Mouse (Mus musculus): ENCODE results near the gene 2310007B03Rik. TPM values are rescaled to one million over a fixed set of nuclear protein-coding genes. Genes with fewer than 3 reads are reported as not detected.

2310007B03Rik gene
- total RNA-seq, 1 experiment from 2014 or later = not detected

- no peak for ATAC-seq (replicated peaks; ENCODE audit: insufficient number of reproducible peaks, low FRiP score, low TSS enrichment, poor library complexity, severe bottlenecking)
Observed at GRCm38 (mm10) chr1:93123179-93123854, 37.4 kb downstream of the 2310007B03Rik start.

DNA sequence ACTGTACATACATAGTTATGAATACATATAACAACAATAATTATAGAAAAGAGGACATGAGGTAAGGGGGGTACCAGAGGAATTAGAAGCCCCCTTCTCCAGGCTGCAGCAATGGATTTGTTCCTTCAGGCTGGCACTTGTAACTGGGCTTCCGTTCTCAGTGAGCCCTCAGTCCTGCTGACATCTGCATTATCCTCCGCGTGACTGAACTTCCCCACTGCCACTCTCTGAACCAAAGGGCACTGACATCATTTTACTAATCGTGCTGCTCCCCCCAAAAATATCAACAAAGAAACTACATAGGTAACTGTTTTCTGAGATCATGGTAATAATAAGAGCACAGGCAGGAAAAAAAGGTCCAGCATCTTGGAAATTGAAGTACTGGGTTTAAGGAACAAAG, 41.9 kb downstream of the 2310007B03Rik start:
- no peak for ATAC-seq (replicated peaks; ENCODE audit: insufficient number of reproducible peaks, low FRiP score, low TSS enrichment, poor library complexity, severe bottlenecking)

GRCm38 (mm10) chr1:93115471-93115870, 45.3 kb downstream of the 2310007B03Rik start:
- no peak for ATAC-seq (replicated peaks; ENCODE audit: insufficient number of reproducible peaks, low FRiP score, low TSS enrichment, poor library complexity, severe bottlenecking)

- ATAC-seq (replicated peaks; ENCODE audit: insufficient number of reproducible peaks, low FRiP score, low TSS enrichment, poor library complexity, severe bottlenecking) = no peak
Observed at GRCm38 (mm10) chr1:93114713-93115463, 45.9 kb downstream of the 2310007B03Rik start.

DNA sequence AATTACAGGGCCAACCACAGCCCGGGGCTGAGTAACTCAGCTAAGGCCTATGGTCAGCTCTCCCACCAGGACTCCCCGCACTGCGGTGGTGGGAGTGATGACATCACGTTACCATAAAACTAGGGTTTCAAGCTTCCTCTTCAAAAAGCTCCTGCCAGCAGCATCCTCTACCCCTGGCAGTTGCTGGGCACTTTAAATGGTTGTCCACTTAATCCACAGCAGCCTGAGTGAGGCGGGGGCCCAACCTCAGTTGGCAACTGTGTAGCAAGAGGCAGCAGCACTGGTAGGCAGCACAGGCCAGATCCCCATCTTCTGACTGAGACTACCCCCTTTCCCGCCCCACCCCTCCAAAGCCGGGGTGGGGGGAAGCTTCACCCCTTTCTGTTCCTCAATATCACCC, 58.0 kb downstream of the 2310007B03Rik start:
- ATAC-seq (replicated peaks; ENCODE audit: insufficient number of reproducible peaks, low FRiP score, low TSS enrichment, poor library complexity, severe bottlenecking) = no peak

DNA sequence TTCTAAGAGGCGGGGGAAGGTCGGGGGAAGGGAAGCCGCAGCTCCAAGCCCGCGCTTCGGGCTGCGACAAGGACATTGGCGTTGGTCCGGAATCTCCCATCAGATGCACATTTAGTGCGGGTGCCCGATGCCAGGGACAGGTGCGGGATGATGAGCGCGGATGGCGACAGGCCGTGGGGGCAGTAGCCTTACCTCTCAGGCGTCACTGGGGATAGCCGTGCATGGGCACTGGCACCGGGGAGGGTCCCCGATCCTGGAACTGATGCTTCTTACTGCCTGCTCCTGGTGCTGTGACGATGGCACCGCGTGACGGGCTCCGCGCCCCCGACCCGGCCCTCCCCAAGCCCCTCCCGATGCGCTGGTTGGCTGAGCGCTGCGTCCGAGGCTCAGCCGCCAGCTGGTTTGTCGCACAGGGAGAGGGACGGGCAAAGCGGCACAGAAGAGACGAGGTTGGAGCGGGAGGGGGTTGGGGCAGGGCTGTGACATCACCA, 59.1 kb downstream of the 2310007B03Rik start, which contains the start of gene Kif1a:
Gene Kif1a, minus strand, starts transcription at position 381 of the 491 bp plus-strand sequence.
- no peak for ATAC-seq (replicated peaks; ENCODE audit: insufficient number of reproducible peaks, low FRiP score, low TSS enrichment, poor library complexity, severe bottlenecking)

Other genes starting within 250 kb of the 2310007B03Rik start
- gene Capn10, start 226.6 kb downstream of the 2310007B03Rik start, total RNA-seq (2017) = 4.0 to 10.1 TPM (median 7.1 TPM) in 3 replicates
- 56.2 to 58.9 TPM (median 58.5 TPM) in 3 replicates for gene Gpr35, start 210.1 kb downstream of the 2310007B03Rik start, total RNA-seq (2017)
- gene Aqp12, start 154.6 kb downstream of the 2310007B03Rik start, total RNA-seq (2017) = not detected in 3 replicates
- not detected in 3 replicates for gene Kif1a, start 59.0 kb downstream of the 2310007B03Rik start, total RNA-seq (2017)
- not detected in 3 replicates for gene Agxt, start 25.7 kb downstream of the 2310007B03Rik start, total RNA-seq (2017)
- not detected in 3 replicates for gene Crocc2, start 7.8 kb upstream of the 2310007B03Rik start, total RNA-seq (2017)
- 0.19 to 1.5 TPM (median 0.19 TPM) in 3 replicates for gene Sned1, start 74.9 kb upstream of the 2310007B03Rik start, total RNA-seq (2017)
- 15.1 to 25.4 TPM (median 18.8 TPM) in 3 replicates for gene Mterf4, start 145.0 kb upstream of the 2310007B03Rik start, total RNA-seq (2017)
- gene Ppp1r7, start 181.9 kb upstream of the 2310007B03Rik start, total RNA-seq (2017) = 21.3 to 35.6 TPM (median 28.6 TPM) in 3 replicates
- gene Pask, start 182.5 kb upstream of the 2310007B03Rik start, total RNA-seq (2017) = 0.85 to 1.6 TPM in 2 of 3 replicates, not detected in the other
- gene Ano7, start 213.0 kb upstream of the 2310007B03Rik start, total RNA-seq (2017) = not detected in 3 replicates

All from monocyte, adult 5-6 weeks (primary cell).